Mouse (Mus musculus): ENCODE data around the gene Cfl2. TPM values are rescaled to one million over a fixed set of nuclear protein-coding genes. Genes with fewer than 3 reads are reported as not detected.
"Not testable (repeated sequence)": the region's sequence is repeated elsewhere in the genome, so short reads cannot be mapped to it uniquely, and the experiment has no call there.

The Cfl2 gene
- 79.4 and 84.0 TPM in 2 replicates for polyA plus RNA-seq (2015; fragmentation: Nextera tagmentation; extraction: Ambion mirVana)

GRCm38 (mm10) chr12:54862606-54863535, at the start of gene Cfl2:
Gene Cfl2 (minus strand): TSS chr12:54862877.
- DNase-seq (ENCODE audit: low spot score): peak; percentile 66

- DNase-seq (ENCODE audit: low spot score): no peak
Observed at GRCm38 (mm10) chr12:54910387-54910786, 47.7 kb upstream of the Cfl2 start.

- DNase-seq (ENCODE audit: low spot score): not testable (repeated sequence)
Observed at GRCm38 (mm10) chr12:54892559-54892958, 29.9 kb upstream of the Cfl2 start.

- DNase-seq (ENCODE audit: low spot score): no peak
Observed at GRCm38 (mm10) chr12:54890426-54890825, 27.7 kb upstream of the Cfl2 start.

GRCm38 (mm10) chr12:54887580-54888127, 25.0 kb upstream of the Cfl2 start:
- no peak for DNase-seq (ENCODE audit: low spot score)

GRCm38 (mm10) chr12:54879630-54880029, 17.0 kb upstream of the Cfl2 start:
- peak; percentile 73 for DNase-seq (ENCODE audit: low spot score)

GRCm38 (mm10) chr12:54879211-54879610, 16.5 kb upstream of the Cfl2 start:
- DNase-seq (ENCODE audit: low spot score): peak; percentile 74

- no peak for DNase-seq (ENCODE audit: low spot score)
Observed at GRCm38 (mm10) chr12:54877875-54878274, 15.2 kb upstream of the Cfl2 start.

- DNase-seq (ENCODE audit: low spot score): no peak
Observed at GRCm38 (mm10) chr12:54876879-54877278, 14.2 kb upstream of the Cfl2 start.

- no peak for DNase-seq (ENCODE audit: low spot score)
Observed at GRCm38 (mm10) chr12:54874711-54875110, 12.0 kb upstream of the Cfl2 start.

GRCm38 (mm10) chr12:54861991-54862605, 579 bp downstream of the Cfl2 start:
- peak; percentile 37 for DNase-seq (ENCODE audit: low spot score)

- DNase-seq (ENCODE audit: low spot score): no peak
Observed at GRCm38 (mm10) chr12:54859531-54859930, 3.1 kb downstream of the Cfl2 start.

- DNase-seq (ENCODE audit: low spot score): no peak
Observed at GRCm38 (mm10) chr12:54850551-54850950, 12.1 kb downstream of the Cfl2 start.

- no peak for DNase-seq (ENCODE audit: low spot score)
Observed at GRCm38 (mm10) chr12:54844415-54844814, 18.3 kb downstream of the Cfl2 start.

GRCm38 (mm10) chr12:54841576-54841975, 21.1 kb downstream of the Cfl2 start:
- no peak for DNase-seq (ENCODE audit: low spot score)

- no peak for DNase-seq (ENCODE audit: low spot score)
Observed at GRCm38 (mm10) chr12:54839815-54840214, 22.9 kb downstream of the Cfl2 start.

- no peak for DNase-seq (ENCODE audit: low spot score)
Observed at GRCm38 (mm10) chr12:54838931-54839330, 23.7 kb downstream of the Cfl2 start.

GRCm38 (mm10) chr12:54835608-54836570, 26.8 kb downstream of the Cfl2 start:
- DNase-seq (ENCODE audit: low spot score): no peak

- DNase-seq (ENCODE audit: low spot score): peak; percentile 38
Observed at GRCm38 (mm10) chr12:54834925-54835447, 27.7 kb downstream of the Cfl2 start.

- DNase-seq (ENCODE audit: low spot score): peak; percentile 23
Observed at GRCm38 (mm10) chr12:54833856-54834399, 28.7 kb downstream of the Cfl2 start.
